Mouse (Mus musculus): ENCODE results near the gene Megf11. TPM values are rescaled to one million over a fixed set of nuclear protein-coding genes. Genes with fewer than 3 reads are reported as not detected.

Megf11 gene
- polyA plus RNA-seq, 1 experiment = not detected

- no peaks in the 10 kb centered on the region for H3K4me1 ChIP-seq
- no peaks in the 10 kb centered on the region for H3K36me3 ChIP-seq (replicated peaks; ENCODE audit: low read length)
Observed at GRCm38 (mm10) chr9:64528061-64528460, 142.6 kb downstream of the Megf11 start.

GRCm38 (mm10) chr9:64528595-64528994, 143.2 kb downstream of the Megf11 start:
- no peak overlapping the region for H3K4me3 ChIP-seq (replicated peaks)
- TF ChIP-seq GATA1 (IDR thresholded peaks at IDR 0.05; ENCODE audit: borderline replicate concordance, low read length) = no peak
- peaks cover 76% of the 10 kb centered on the region for H3K27me3 ChIP-seq (replicated peaks)
- 0 out of 2 replicates have a peak, but pooled peaks cover 3% of the 10 kb centered on the region for H3K4me1 ChIP-seq
- H3K9me3 ChIP-seq = peaks cover 5% of the 10 kb centered on the region
- no peaks in the 10 kb centered on the region for H3K36me3 ChIP-seq (replicated peaks; ENCODE audit: low read length)

More at GRCm38 (mm10) chr9:64528061-64528460, 142.6 kb downstream of the Megf11 start:
- TF ChIP-seq FLI1 (IDR thresholded peaks at IDR 0.05; ENCODE audit: low read length) (no peak), GATA1 (IDR thresholded peaks at IDR 0.05; ENCODE audit: borderline replicate concordance, low read length) (no peak)
- no peak overlapping the region for H3K4me3 ChIP-seq (replicated peaks)
- peaks cover 78% of the 10 kb centered on the region for H3K27me3 ChIP-seq (replicated peaks)
- peaks cover 5% of the 10 kb centered on the region for H3K9me3 ChIP-seq

GRCm38 (mm10) chr9:64531935-64532334, 146.5 kb downstream of the Megf11 start:
- H3K36me3 ChIP-seq (replicated peaks; ENCODE audit: low read length) = no peaks in the 10 kb centered on the region
- H3K9me3 ChIP-seq = peaks cover 9% of the 10 kb centered on the region
- 0 out of 2 replicates have a peak, but pooled peaks cover 3% of the 10 kb centered on the region for H3K4me1 ChIP-seq
- TF ChIP-seq GATA1 (IDR thresholded peaks at IDR 0.05; ENCODE audit: borderline replicate concordance, low read length) (no peak), FLI1 (IDR thresholded peaks at IDR 0.05; ENCODE audit: low read length) (no peak)
- peaks cover 79% of the 10 kb centered on the region for H3K27me3 ChIP-seq (replicated peaks)
- H3K4me3 ChIP-seq (replicated peaks) = no peak overlapping the region

GRCm38 (mm10) chr9:64532711-64533242, 147.4 kb downstream of the Megf11 start:
- Histone ChIP-seq H3K4me1 (0 out of 2 replicates have a peak, but pooled peaks cover 3% of the 10 kb centered on the region), H3K36me3 (replicated peaks; ENCODE audit: low read length) (no peaks in the 10 kb centered on the region), H3K9me3 (peaks cover 6% of the 10 kb centered on the region; the same call in 1 of the 2 replicates), H3K4me3 (replicated peaks) (no peak overlapping the region), H3K27me3 (replicated peaks) (peaks cover 83% of the 10 kb centered on the region)
- TF ChIP-seq FLI1 (IDR thresholded peaks at IDR 0.05; ENCODE audit: low read length) (no peak), GATA1 (IDR thresholded peaks at IDR 0.05; ENCODE audit: borderline replicate concordance, low read length) (no peak)

- Histone ChIP-seq H3K9me3 (peaks cover 6% of the 10 kb centered on the region; the same call in 1 of the 2 replicates), H3K27me3 (replicated peaks) (peaks cover 81% of the 10 kb centered on the region), H3K4me1 (0 out of 2 replicates have a peak, but pooled peaks cover 3% of the 10 kb centered on the region), H3K4me3 (replicated peaks) (no peak overlapping the region), H3K36me3 (replicated peaks; ENCODE audit: low read length) (no peaks in the 10 kb centered on the region)
- TF ChIP-seq FLI1 (IDR thresholded peaks at IDR 0.05; ENCODE audit: low read length) = no peak
- TF ChIP-seq GATA1 (IDR thresholded peaks at IDR 0.05; ENCODE audit: borderline replicate concordance, low read length) = no peak
Observed at GRCm38 (mm10) chr9:64533488-64534119, 148.2 kb downstream of the Megf11 start.

- Histone ChIP-seq H3K4me1 (0 out of 2 replicates have a peak, but pooled peaks cover 3% of the 10 kb centered on the region), H3K36me3 (replicated peaks; ENCODE audit: low read length) (no peaks in the 10 kb centered on the region), H3K4me3 (replicated peaks) (no peak overlapping the region), H3K9me3 (peaks cover 6% of the 10 kb centered on the region; the same call in 1 of the 2 replicates), H3K27me3 (replicated peaks) (peaks cover 79% of the 10 kb centered on the region)
- TF ChIP-seq GATA1 (IDR thresholded peaks at IDR 0.05; ENCODE audit: borderline replicate concordance, low read length) (no peak), FLI1 (IDR thresholded peaks at IDR 0.05; ENCODE audit: low read length) (no peak)
Observed at GRCm38 (mm10) chr9:64534313-64534712, 148.9 kb downstream of the Megf11 start.

- H3K36me3 ChIP-seq (replicated peaks; ENCODE audit: low read length) = no peaks in the 10 kb centered on the region
- TF ChIP-seq FLI1 (IDR thresholded peaks at IDR 0.05; ENCODE audit: low read length) (no peak), GATA1 (IDR thresholded peaks at IDR 0.05; ENCODE audit: borderline replicate concordance, low read length) (no peak)
- H3K4me3 ChIP-seq (replicated peaks) = no peak overlapping the region
- H3K4me1 ChIP-seq = 0 out of 2 replicates have a peak, but pooled peaks cover 3% of the 10 kb centered on the region
- peaks cover 6% of the 10 kb centered on the region; the same call in 1 of the 2 replicates for H3K9me3 ChIP-seq
- peaks cover 79% of the 10 kb centered on the region for H3K27me3 ChIP-seq (replicated peaks)
Observed at GRCm38 (mm10) chr9:64534856-64535539, 149.6 kb downstream of the Megf11 start.

GRCm38 (mm10) chr9:64537821-64538220, 152.4 kb downstream of the Megf11 start:
- Histone ChIP-seq H3K27me3 (replicated peaks) (peaks cover 80% of the 10 kb centered on the region), H3K4me1 (0 out of 2 replicates have a peak, but pooled peaks cover 3% of the 10 kb centered on the region), H3K9me3 (peaks cover 6% of the 10 kb centered on the region; the same call in 1 of the 2 replicates), H3K36me3 (replicated peaks; ENCODE audit: low read length) (no peaks in the 10 kb centered on the region), H3K4me3 (replicated peaks) (no peak overlapping the region)
- TF ChIP-seq GATA1 (IDR thresholded peaks at IDR 0.05; ENCODE audit: borderline replicate concordance, low read length) (no peak), FLI1 (IDR thresholded peaks at IDR 0.05; ENCODE audit: low read length) (no peak)

- Histone ChIP-seq H3K9me3 (no peaks in the 10 kb centered on the region), H3K36me3 (replicated peaks; ENCODE audit: low read length) (no peaks in the 10 kb centered on the region), H3K27me3 (replicated peaks) (peaks cover 73% of the 10 kb centered on the region), H3K4me1 (no peaks in the 10 kb centered on the region), H3K4me3 (replicated peaks) (no peak overlapping the region)
- no peak for TF ChIP-seq GATA1 (IDR thresholded peaks at IDR 0.05; ENCODE audit: borderline replicate concordance, low read length)
- TF ChIP-seq FLI1 (IDR thresholded peaks at IDR 0.05; ENCODE audit: low read length) = no peak
Observed at GRCm38 (mm10) chr9:64542246-64542645, 156.8 kb downstream of the Megf11 start.

Measured in megakaryocyte, embryonic 14.5 days (primary cell).